Mouse (Mus musculus): ENCODE measurements at regions not wholly inside any gene's neighbourhood (a gene's known extent, or its start where the extent isn't known, plus 50 kb on each side); places are given as distances from the start of the nearest gene placed in this dataset.
A peak's percentile ranks its signal among the peaks of the same experiment; 100 is the strongest.

DNA sequence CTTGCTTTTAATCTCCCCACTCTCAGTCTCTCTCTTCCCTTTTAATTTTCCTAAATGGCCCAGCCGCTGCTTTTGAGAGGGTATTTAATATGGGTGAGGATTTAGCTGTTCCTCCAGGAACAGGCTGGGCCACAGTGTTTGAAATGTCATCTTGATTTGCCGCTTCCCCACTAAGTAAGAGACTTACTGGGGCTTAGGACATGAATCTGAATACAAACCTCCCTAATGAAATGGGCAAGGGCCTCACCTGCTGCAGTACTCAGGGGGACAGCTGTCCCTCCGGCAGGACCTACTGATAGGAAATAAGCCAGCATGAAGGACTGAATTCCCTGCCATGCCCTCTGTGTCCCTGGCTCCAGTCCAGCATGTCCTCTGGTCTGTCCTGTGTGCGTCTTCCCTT is 50.6 kb upstream of the Prr23a1 start:
- no peak for DNase-seq (ENCODE audit: low spot score in 2 of 2)
- intact Hi-C loops (cut with DNase I): no loop called here

DNA sequence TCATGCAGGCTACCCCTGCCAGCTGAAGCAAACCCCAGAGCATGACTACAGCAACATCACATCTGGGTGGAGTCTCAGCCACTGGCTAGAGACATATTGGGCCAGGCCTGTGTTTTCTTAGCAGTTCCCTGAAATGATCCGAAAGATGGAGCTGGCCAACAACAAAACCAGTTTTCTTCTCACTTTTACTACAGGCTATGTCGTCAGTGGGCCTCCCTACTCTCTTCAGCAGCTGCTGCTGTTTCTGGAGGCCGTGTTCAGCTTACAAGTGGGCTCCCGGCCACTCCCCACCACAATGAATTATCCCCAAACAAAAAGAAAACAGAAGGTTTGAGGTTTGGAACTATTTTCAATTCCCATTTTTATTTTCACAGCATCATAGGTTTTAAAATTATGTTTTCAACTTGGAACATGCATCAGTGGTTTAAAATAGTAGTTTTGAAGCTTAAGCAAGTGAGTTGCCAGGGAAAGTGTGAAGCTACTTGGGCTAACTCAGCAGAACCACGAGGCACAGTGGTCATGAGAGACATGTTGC is 68.6 kb upstream of the Prr23a1 start:
- intact Hi-C loops (cut with DNase I): no loop called here
- peak; percentile 6 to 41 for DNase-seq (ENCODE audit: low spot score in 2 of 2)

DNA sequence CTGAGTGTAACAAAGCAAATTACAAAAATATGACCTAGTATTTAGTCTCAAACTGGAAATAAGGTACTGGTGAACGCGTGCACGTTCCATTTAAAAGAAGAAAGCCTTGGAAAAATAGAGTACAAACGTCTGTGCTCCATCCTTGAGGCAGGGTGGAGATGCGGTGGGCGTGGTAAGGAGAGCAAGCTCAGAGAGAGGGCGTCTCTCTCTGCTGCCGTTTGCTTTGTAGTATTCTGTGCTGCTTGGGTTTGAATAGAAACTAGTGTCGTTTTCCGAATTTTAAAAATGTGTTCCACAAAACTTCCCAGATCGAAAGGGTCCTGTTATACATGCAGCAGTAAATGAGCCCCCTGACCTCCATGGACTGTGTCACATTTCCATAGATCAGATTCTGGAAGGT is 69.1 kb upstream of the Prr23a1 start:
- no peak for DNase-seq (ENCODE audit: low spot score in 2 of 2)
- intact Hi-C loops (cut with DNase I): no loop called here

DNA sequence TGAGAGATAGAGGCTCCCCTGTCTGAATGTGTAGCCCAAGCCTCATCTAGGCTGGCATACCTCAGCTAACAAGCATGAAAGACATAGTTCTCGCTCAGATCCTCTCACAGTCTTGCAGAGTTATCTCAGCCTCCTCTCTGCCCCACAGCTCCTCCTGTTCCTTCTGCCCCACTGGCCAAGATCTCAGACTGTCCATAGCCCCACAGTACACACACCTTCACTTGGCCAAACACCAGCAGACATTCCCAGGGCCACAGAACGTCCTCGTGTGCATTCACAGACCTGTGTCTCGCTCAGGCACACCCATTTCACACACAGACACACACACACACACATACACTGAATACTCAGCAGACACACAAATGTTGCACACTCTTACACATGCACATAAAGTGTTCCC is 87.5 kb upstream of the Prr23a1 start:
- intact Hi-C loops (cut with DNase I): no loop called here
- DNase-seq (ENCODE audit: low spot score in 2 of 2): no peak

DNA sequence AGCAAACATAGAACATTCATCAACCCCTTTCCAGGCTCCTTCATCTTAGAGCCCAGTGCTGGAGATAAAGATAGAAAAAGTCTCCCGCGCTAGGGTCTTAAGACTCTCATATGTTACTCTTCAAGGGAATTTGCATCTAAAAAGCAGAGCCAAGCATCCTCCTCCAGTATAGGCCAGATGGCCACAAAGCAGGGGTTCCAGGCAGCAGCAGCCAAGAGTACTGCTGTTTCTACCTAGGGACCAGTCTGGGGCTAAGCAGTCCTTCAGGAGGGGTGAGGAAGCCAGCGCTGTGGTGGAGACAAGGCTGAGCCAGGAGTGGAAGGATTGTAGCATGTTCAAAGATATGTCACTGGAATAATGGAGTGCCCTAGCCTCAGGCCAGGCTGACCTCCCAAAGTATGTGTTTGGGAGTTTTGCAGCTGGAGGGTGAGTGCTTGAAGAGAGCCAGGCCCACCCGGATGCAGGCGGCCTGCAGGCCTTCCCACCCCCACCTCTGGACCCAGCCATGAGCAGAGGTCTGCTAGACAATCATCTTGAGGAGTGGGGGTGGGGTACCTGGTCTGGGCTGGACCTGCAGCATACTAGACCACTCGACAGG is 88.8 kb upstream of the Prr23a1 start:
- intact Hi-C loops (cut with DNase I): no loop called here
- no peak for DNase-seq (ENCODE audit: low spot score in 2 of 2)

DNA sequence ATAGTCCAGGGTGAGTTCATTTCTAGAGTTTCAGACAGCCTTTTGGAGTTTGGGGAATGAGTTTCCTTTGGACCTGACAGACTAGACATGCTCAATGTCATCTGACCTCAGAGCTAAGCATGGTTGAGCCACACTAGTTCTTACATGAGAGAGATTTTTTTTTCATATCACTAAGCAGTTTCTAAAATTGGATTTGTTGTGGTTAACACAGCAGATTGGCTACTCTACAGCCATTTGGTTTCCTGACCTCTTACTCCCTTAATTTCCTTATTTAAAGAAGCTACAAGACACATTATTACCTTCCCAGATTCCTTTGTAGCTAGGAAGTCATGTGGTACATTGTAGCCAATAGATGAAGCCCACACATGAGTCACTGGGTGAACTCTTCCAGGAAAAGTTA is 98.5 kb upstream of the Prr23a1 start:
- no peak for DNase-seq (ENCODE audit: low spot score in 2 of 2)
- intact Hi-C loops (cut with DNase I): no loop called here

DNA sequence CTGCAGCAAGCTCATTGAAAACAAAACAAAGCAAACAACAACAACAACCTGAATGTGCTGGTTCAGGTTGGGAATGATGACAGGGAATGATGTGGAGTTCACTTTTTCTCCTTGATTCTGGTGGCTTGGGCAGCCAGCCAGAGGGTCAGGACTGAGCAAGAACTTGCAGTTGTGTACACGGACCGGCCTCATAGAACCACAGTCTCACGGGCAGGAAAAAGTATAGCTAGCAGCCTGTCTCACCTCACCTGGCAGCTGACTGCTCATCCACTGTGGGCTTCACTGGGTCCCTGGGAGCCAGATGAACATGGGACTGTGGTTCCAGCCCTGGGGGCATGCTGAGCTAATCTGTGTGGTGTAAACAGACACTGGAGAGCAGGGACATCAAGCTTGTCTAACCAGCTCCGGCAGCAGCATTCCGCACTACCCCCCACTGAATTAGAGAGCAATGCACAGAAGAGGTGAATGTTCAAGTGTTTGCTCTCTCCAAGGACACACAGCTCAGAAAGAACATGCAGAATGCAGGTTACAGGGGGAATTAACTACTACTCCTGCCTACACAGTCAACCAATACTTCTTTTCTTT is 114.9 kb upstream of the Prr23a1 start:
- DNase-seq (ENCODE audit: low spot score in 2 of 2): no peak
- intact Hi-C loops (cut with DNase I): no loop called here

DNA sequence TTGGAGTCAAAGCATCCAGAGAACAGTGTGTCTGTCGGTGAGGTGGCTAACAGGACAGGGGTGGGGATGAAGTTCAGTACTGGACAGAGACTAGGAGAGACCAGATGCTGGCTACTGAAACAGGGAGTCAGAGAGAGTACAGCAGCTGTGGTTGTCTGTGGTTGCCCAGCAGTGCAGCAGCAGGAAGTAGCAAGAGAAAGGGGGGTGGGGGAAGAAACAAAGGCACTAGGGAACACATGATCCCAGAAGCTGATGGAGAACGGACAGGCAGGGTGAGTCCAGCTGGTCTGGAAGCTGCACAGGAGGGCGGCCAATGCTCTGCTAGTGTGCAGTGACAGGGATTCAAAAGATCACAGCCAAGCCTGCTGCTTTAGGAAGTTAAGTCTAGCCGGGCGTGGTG is 115.7 kb upstream of the Prr23a1 start:
- no peak for DNase-seq (ENCODE audit: low spot score in 2 of 2)
- intact Hi-C loops (cut with DNase I): no loop called here

DNA sequence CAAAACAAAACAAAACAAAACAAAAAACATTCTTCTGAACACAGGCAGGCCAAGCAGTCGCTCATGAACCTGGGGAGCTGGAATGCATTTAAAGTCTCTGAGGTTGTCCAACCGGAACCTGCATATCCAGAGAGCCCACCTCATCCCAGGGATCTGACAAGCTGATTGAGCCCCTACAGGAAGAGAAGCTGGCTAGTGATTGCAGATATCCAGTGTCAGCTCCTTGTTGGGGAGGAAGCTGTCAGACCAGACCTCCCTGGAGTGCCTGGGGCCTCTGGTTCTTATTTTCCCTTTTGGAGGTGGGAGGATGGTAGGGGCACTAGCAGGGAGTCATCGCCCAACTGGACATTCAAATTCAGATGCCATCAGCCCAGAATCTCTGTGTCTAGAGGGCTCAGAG is 119.4 kb upstream of the Prr23a1 start:
- intact Hi-C loops (cut with DNase I): no loop called here
- no peak for DNase-seq (ENCODE audit: low spot score in 2 of 2)

DNA sequence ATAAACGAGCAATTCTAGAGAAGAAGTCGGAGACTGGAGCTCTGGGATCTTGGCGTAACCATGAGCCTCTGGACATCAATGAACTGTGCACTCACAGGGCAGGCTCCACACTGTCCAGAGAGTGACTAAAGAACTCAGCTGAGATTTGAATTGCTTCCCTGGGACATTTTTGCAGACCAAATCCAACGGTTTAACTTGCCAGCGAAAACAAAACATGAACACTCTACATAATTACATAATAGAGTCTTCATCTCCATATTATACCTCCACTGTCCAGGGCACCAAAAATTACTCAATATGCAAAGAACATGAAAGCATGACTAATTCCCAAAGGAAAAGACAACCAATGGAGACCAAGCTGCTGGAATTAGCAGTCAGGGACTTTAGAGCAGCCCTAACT is 119.9 kb upstream of the Mrps22 start:
- intact Hi-C loops (cut with DNase I): no loop called here
- no peak for DNase-seq (ENCODE audit: low spot score in 2 of 2)

DNA sequence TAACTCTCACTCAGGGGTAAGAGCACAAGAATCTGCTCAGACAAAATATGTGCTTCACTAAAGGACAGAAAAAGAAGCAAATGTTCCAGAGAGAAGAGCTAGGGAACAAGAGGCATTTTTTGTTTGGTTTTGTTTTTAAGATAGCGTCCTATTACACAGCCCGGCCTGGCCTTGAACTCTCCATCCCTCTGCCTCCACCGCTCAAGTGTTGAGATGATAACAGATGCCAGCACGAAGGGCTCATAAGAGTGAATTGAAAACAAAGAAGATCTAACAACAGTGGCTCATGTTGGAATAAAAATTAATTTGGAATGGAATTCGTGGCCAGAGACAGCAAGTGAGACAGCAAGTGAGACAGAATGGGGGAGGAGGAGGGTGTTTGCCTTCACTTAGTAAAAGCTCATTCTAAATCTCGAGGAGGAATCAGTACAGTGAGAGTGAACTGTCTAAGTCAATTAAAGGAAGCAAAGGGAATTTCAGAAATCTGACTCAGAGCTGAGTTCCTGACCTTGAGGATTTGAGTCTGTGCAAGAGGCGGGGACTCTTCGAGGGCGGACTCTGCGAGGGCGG is 116.3 kb upstream of the Mrps22 start:
- intact Hi-C loops (cut with DNase I): no loop called here
- DNase-seq (ENCODE audit: low spot score in 2 of 2): no peak

DNA sequence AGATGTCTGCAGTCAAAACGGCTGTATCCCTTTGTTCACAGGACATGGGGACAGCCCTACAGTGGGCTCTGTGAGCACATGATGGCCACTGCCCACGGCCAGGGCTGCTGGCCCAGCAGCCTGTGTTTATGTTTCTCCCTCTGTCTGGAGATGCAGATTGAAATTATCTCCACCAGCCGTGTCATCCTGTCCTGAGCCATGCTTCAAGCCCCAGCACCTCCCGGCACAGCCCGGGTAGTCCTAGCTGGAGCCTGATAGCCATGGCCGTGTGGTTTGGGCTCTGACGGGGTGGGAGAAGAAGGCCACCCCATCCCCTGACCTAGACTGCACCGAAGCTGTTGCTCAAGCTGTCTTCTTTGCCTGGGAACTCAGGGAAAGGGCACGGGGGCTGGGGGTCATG is 113.2 kb upstream of the Mrps22 start:
- no peak for DNase-seq (ENCODE audit: low spot score in 2 of 2)
- intact Hi-C loops (cut with DNase I): no loop called here

DNA sequence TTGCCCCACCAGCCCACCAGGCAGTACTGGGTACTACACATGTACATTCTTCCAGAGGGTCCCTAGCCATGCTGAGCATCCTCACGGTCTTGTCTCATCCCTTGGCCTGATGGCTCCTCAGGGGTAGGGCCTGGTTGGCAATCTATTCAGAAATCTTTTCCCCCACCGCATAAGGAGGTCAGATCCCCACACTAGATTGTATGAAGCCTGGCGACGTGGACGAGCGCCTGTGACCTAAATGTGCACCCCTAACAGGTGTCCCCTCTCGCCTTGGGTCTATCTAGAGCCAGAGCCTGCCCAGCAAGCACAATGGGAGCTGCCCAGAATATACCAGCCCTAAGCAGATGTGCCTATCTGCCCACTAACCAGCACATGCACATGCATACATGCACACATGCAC is 111.4 kb upstream of the Mrps22 start:
- DNase-seq (ENCODE audit: low spot score in 2 of 2): no peak
- intact Hi-C loops (cut with DNase I): no loop called here

DNA sequence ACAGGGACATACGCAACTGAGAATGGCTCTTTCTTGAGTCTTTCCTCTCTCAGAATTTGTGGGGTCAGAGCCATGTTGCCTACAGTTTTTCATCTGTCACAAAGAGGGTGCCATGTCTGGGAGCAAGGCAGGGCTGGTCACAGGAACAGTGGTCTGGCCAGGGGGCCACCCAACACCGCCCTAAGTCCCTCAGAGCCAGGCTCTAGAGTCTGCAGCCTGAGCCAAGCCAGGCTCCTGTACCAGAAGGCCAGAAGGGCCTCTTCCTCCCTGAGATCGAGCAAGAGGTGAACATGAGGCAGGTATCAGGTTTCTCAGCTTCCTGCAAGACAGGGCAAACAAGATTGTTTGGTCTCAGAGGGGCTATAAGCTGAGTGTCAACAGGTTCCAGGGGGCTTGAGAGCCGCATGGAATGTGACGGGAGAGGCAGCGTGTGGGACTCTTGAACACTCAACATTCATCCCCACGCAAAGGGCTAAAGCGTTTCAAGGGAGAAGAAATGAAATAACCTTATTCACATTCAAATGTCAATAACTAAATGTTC is 110.6 kb upstream of the Mrps22 start:
- no peak for DNase-seq (ENCODE audit: low spot score in 2 of 2)
- intact Hi-C loops (cut with DNase I): no loop called here

DNA sequence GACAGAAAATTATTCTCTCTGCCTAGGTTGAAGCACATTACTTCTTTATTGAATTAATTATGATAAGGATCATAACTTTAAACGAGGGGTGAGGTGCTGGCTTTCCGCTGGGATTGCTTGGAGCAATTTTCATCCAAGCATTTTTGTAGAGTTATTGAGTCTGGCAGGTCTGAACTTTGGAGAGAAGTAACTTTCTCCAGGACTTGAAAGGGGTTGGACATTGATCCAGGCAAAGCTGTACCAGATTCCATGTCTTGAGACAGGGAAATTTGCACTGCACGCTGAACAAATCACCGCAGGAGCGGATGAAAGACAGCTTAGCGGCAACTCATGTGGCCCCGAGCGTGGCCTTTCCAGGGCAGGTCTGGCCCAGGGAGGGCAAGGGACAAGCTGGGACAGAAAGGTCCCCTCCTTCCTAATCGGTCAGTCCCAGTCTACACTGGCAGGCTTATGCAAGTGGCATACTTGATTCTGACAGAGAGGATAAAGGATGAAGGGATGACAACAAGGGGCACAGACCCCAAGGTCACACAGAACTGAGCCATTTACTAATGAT is 108.8 kb upstream of the Mrps22 start:
- intact Hi-C loops (cut with DNase I): no loop called here

DNA sequence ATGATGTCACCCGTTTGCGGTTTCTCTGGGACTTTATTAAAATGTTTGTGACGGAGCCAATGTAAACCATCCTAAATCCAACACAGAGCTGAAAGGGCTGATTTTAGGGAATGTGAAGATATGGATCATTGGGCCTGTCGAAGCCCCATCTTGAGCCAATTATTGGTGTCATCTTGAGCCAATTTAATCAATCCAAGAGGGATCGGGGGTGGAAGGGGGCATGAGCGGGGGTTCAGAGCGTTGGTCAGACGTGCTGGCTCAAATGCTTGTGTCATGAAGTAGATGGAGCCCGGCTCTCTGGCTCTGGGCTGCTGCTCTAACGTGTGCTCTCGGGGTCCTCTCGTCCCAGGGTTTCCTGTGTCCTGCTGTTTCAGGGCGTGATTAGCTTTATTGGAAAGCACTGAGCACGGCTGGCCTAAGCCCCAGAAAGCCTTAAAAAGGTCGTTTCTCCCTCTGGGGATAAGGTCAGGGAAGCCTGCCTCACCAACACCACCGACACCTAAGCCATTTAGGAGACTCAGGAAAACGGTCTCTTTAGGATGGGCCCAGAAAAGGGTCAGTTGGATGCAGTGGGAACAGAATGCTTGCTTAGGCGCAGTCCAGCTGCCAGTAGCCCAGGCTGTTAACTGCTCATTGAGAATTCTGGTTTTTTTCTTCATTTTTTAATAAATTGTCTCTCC is 106.7 kb upstream of the Mrps22 start:
- DNase-seq (ENCODE audit: low spot score in 2 of 2): no peak
- intact Hi-C loops (cut with DNase I): no loop called here

More for the DNA sequence above, 108.8 kb upstream of the Mrps22 start:
- DNase-seq (ENCODE audit: low spot score in 2 of 2): no peak

DNA sequence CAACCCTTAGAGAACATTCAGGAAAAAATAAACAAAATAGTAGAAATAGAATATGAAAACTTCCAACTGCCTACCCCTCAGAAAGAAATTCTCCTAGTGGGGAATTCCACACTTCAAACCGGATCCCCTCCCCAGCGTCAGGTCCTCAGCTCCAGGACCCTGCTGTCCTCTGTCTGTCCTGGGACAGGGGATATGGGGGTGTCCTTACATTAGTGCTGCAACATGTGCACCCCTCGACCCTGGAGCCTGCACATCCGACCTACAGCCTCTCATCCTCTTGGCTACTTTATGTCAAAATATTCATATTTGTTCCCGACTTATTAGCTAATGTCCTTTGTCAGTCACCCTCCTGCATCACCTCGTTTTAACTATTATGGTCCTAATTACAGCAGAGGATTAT is 106.0 kb upstream of the Mrps22 start:
- intact Hi-C loops (cut with DNase I): no loop called here
- DNase-seq (ENCODE audit: low spot score in 2 of 2): no peak

DNA sequence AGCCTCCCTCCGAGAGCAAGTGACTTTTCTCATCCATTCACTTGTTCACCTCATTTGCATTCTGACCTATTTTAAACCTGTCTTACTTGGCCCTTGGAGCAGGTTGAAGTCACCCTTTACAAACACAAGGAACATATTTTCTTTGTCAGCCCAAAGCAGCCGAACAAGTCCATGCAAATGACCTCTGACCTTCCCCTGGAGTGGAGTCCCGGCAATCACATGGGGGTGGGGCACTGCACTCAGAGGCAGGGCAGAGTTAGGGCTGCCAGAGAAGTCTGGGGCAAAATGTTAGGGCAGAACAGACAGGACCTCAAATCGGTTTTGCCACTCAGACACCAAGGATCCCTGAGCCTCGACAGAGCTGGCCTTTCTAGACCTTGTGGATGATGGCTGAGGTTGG is 102.7 kb upstream of the Mrps22 start:
- intact Hi-C loops (cut with DNase I): no loop called here
- DNase-seq (ENCODE audit: low spot score in 2 of 2): no peak

DNA sequence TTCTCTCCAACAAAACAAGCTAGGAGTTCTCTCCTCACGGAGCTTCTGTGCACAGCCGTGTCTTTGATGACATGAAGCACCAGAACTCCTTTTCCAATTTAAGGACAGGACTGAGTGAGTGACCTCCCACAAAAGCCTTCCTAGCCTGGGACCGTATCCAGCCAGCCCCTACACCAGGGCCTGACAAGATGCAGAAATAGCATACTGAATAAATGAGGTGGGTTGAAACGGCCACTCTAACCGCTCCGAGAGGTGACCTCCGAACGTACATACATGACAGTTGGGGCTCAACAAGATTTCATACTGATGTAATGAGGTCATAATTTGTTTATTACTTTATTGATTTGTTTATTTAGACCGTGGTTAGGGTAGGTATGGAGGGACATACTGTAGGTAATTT is 101.9 kb upstream of the Mrps22 start:
- intact Hi-C loops (cut with DNase I): no loop called here
- DNase-seq (ENCODE audit: low spot score in 2 of 2): no peak

DNA sequence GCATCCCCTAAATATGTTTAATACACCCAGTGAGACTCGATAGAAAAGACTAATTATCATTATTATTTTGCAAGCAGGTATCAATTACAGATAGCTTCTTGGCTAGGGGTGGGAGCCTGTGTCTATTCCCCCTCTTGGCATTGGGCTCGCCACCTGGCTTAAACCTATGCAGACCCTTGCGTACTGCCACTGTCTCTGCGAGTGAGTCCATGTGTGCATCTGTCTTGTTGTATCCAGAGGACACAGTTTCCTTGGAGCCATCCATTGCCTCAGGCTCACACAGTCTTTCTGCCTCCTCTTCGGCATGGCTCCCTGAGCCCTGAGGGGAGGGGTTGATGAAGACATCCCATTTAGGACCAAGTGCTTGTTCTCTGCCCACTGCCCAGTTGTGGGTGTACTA is 99.1 kb upstream of the Mrps22 start:
- no peak for DNase-seq (ENCODE audit: low spot score in 2 of 2)

More for the DNA sequence above, 99.1 kb upstream of the Mrps22 start:
- intact Hi-C loops (cut with DNase I): no loop called here
